Mouse (Mus musculus) heart, postnatal 36 days (tissue): ENCODE data around the gene Slc12a1. TPM values are rescaled to one million over a fixed set of nuclear protein-coding genes. Genes with fewer than 3 reads are reported as not detected.
A peak's percentile ranks its signal among the peaks of the same experiment; 100 is the strongest.

Experiments
- DNase-seq, 2 experiments: peaks; one replicate each; pipeline ENCODE4 v3.0.0; 2021 to 2022
- intact Hi-C: fragments of 180-260 bp; cut with DNase I; formaldehyde crosslinking; loops from one replicate; pipeline ENCODE4 v1.15.1; 2025
- total RNA-seq, 2 experiments: library from RNA; stranded (reverse); gene quantifications; 2 replicates each; pipeline ENCODE4 v1.2.3; 2021

The Slc12a1 gene
- total RNA-seq, 2 experiments from 2014 or later: not detected

DNA sequence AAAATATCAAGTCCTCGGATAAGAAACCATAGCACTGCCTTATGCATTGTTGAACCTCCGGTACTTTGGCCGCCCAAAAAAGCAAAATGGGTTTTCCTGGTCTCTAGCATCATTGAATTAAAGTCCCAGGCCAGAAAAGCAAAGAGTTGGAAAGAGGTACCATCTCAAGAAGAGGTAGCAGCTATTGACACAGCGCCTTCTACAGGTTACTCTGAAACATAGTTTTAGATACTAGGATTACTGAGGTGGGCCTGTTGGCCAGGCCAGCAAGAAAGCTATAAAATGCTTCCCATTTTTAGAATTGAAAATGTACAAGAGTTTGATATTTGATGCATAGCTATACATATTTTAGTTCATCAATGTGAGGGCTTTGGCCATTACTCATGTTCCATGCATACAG lies 97.6 kb downstream of the Slc12a1 start:
- intact Hi-C loops: loop anchor here (5.0 to 10.0 kb wide), 2 partner anchors 128 to 475 kb away; partner anchors contain the start of genes Myef2 and Shc4
- no peak for DNase-seq

GRCm38 (mm10) chr2:125251781-125252180 lies 99.5 kb downstream of the Slc12a1 start:
- intact Hi-C loops: loop anchor here (10.0 kb wide), 1 partner anchor 473 kb away; the partner anchor contains the start of gene Shc4
- DNase-seq: no peak

GRCm38 (mm10) chr2:125252275-125252674 lies 100.0 kb downstream of the Slc12a1 start:
- intact Hi-C loops: loop anchor here (10.0 kb wide), 1 partner anchor 473 kb away; the partner anchor contains the start of gene Shc4

GRCm38 (mm10) chr2:125253699-125254098 lies 101.4 kb downstream of the Slc12a1 start:
- no peak for DNase-seq
- intact Hi-C loops: loop anchor here (10.0 kb wide), 1 partner anchor 471 kb away; the partner anchor contains the start of gene Shc4

More at GRCm38 (mm10) chr2:125252275-125252674, 100.0 kb downstream of the Slc12a1 start:
- peak; percentile 7 to 45 for DNase-seq

DNA sequence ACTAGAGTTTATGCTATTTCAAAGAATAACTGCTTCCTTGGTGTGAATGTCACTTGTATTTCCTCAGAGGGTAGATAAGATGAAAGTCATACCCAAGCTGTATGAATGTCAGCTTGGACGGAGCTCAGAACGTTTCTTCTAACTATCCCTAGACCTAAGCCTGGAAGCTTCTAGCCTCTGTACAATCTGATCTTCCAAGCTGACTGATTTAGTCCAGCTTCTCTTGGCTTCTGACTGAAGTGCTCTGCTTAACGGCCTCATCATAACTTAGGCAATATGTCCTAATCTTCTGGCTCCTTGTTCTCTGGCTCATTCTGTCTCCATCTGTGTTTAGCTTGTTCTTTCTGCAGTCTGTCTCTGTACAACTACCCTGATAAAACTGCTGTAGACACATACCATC lies 102.3 kb downstream of the Slc12a1 start:
- intact Hi-C loops: loop anchor here (10.0 kb wide), 1 partner anchor 470 kb away; the partner anchor contains the start of gene Shc4
- DNase-seq: no peak

- intact Hi-C loops: loop anchor here (10.0 kb wide), 1 partner anchor 469 kb away; the partner anchor contains the start of gene Shc4
- no peak for DNase-seq
Measured at GRCm38 (mm10) chr2:125255886-125256285, 103.6 kb downstream of the Slc12a1 start.

DNA sequence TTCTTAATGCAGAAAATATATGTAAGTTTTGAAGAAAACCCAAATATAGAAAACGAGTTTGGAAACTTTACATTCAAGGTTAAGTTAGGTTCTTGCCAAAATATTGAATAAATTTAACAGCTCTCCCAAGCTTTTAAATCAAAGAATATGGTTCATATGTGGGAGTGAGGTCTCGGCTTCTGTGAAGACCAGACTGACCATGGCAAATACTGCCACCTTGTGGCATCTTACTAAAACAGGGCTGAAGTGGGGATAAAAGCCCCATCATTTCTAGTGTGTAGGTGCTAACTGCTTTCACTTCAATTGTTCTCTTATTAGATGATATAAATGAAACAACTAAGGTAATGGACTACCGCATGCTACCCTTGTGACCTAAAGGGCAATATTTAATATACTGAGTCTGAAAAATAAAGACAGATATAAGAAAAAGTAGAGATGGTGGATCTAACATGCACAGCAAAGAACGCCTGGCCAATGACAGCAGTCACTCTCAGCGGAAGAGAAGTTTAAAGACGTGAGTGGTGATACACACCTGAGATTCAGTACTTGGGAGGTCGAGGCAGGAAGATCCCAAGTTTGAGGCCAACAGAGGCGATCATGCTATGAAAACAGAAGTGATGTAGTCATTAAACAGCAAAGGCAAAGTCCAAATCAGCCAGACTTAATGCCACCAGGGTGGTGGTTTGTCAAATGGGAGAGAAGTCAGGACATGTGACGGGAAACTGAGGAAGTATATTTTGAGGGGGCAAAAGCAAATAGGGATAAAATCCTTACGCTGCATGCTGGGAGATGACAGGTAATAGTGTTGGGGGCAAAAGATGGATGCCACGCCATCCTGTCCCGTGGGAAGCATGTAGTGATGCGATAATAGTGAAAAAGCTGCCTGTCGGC lies 107.2 kb downstream of the Slc12a1 start:
- intact Hi-C loops: loop anchor here (5.0 to 10.0 kb wide), 2 partner anchors 83 to 465 kb away; partner anchors contain the start of gene Shc4
- no peak for DNase-seq

DNA sequence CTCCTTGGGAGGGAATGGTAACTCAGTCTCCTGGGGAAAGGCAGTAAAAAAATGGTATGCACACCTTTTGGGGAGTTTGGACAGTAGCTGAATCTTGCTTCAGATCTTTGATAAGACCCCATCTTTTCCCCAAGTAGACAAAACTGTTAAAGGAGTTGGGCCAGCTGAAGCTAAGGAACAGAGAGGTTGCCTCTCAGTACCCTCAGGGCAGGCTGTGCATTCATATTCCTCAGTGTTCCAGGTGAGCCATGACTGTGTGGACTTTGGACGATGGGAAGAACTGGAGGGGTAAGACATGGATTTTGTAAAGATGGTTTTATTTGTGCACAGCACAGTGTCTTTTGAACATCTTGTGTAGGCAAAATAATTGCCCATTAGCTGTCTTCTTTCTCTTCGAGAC lies 108.0 kb downstream of the Slc12a1 start:
- intact Hi-C loops: loop anchor here (5.0 kb wide), 1 partner anchor 82 kb away; no protein-coding TSS in a partner anchor
- no peak for DNase-seq

- DNase-seq: peak in 1 of 2 experiments; percentile 19
Measured at GRCm38 (mm10) chr2:125263056-125263455, 110.8 kb downstream of the Slc12a1 start.

DNA sequence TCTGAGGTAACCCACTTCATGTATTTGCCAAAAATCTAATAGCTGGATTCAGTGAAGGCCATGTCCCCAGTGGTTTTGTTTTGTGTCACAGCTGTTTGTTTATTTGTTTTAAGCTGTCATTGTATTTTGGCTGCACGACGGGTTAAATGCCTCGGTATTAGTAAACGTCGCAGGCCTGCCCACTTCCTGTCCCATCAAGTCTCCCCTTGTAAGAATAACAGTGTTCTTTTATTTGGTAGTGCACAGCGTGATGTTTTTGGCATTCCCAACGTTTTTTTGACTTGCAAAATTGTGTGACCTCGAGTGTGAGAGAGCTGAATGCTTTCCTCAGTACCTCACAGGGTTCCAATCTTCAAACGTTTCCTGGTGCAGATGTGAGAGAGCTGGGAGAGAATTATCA lies 111.4 kb downstream of the Slc12a1 start:
- no peak for DNase-seq
- intact Hi-C loops: loop anchor here (1.0 to 5.0 kb wide), 3 partner anchors 39 to 342 kb away; no protein-coding TSS in a partner anchor

More at GRCm38 (mm10) chr2:125263056-125263455, 110.8 kb downstream of the Slc12a1 start:
- intact Hi-C loops: loop anchor here (1.0 to 5.0 kb wide), 3 partner anchors 40 to 342 kb away; no protein-coding TSS in a partner anchor

- intact Hi-C loops: no loop called here
- DNase-seq: no peak
Measured at GRCm38 (mm10) chr2:125268876-125269275, 116.6 kb downstream of the Slc12a1 start.

GRCm38 (mm10) chr2:125275617-125276016 lies 123.3 kb downstream of the Slc12a1 start:
- DNase-seq: no peak
- intact Hi-C loops: no loop called here

- intact Hi-C loops: no loop called here
- no peak for DNase-seq
Measured at GRCm38 (mm10) chr2:125276692-125277091, 124.4 kb downstream of the Slc12a1 start.

DNA sequence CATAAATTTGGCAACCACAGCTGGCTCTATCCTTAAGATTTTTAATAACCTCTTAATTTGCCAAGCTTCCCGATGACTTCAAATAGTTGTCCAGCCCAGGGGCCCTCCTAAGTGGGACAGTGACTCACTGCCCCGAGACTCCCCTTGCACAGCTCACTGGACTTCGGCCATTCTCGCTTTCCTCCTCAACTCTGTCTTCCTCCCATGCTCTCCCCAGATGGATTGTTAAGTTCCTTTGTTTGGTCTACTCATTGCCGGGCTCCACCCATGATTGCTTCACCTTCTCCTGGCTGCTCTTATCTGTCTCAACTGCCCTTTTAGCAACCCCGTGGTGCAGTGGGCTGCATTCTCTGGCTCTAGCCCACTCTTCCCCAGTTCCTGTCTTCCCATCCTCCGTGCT lies 126.2 kb downstream of the Slc12a1 start:
- peak; percentile 35 to 41 for DNase-seq
- intact Hi-C loops: no loop called here

Other genes with a start within 250 kb of the Slc12a1 start
- gene Slc24a5, start 84.4 kb upstream of the Slc12a1 start, total RNA-seq: under 1 TPM; 0.64 to 0.89 TPM
- gene Myef2, start 28.8 kb upstream of the Slc12a1 start, total RNA-seq: 1 to 10 TPM; 6.0 to 6.9 TPM
- gene Ctxn2, start 15.8 kb upstream of the Slc12a1 start, total RNA-seq: not detected
- 10 to 100 TPM; 25.7 to 28.3 TPM for gene Dut, start 94.7 kb downstream of the Slc12a1 start, total RNA-seq